Mouse (Mus musculus) erythroblast, embryonic 14.5 days (primary cell): Measurements from ENCODE around the gene Crisp2.

Experiments used
- GATA1 ChIP-seq: IDR thresholded peaks from 2 replicates; pipeline ENCODE4 v1.6.1; 2012; ENCODE audit warnings: low read length, inconsistent platforms, mixed read lengths
- TAL1 ChIP-seq: IDR thresholded peaks from 3 replicates; pipeline ENCODE4 v1.6.1; 2012; ENCODE audit warnings: low read length, inconsistent platforms, mixed read lengths

GRCm38 (mm10) chr17:40811560-40811959 is 4.8 kb upstream of the Crisp2 start:
- TF ChIP-seq GATA1 = no peak
- TF ChIP-seq TAL1 = no peak
